Mouse (Mus musculus): ENCODE results near the gene Trip4. TPM values are rescaled to one million over a fixed set of nuclear protein-coding genes. Genes with fewer than 3 reads are reported as not detected.
A peak's percentile ranks its signal among the peaks of the same experiment; 100 is the strongest.

Gene Trip4
- total RNA-seq, 2 experiments from 2014 or later, result 6.0 to 8.0 TPM

- no peak for ATAC-seq (replicated peaks; ENCODE audit: low FRiP score, poor library complexity, severe bottlenecking)
Measured at GRCm38 (mm10) chr9:65839841-65840240, 68.8 kb downstream of the Trip4 start.

GRCm38 (mm10) chr9:65836916-65837315 is 71.7 kb downstream of the Trip4 start:
- no peak for ATAC-seq (replicated peaks; ENCODE audit: low FRiP score, poor library complexity, severe bottlenecking)

- no peak for ATAC-seq (replicated peaks; ENCODE audit: low FRiP score, poor library complexity, severe bottlenecking)
Measured at GRCm38 (mm10) chr9:65834628-65835354, 73.8 kb downstream of the Trip4 start.

- no peak for ATAC-seq (replicated peaks; ENCODE audit: low FRiP score, poor library complexity, severe bottlenecking)
Measured at GRCm38 (mm10) chr9:65833640-65834039, 75.0 kb downstream of the Trip4 start.

- no peak for ATAC-seq (replicated peaks; ENCODE audit: low FRiP score, poor library complexity, severe bottlenecking)
Measured at GRCm38 (mm10) chr9:65833230-65833629, 75.4 kb downstream of the Trip4 start.

GRCm38 (mm10) chr9:65832041-65832440 is 76.6 kb downstream of the Trip4 start:
- ATAC-seq (replicated peaks; ENCODE audit: low FRiP score, poor library complexity, severe bottlenecking), result no peak

GRCm38 (mm10) chr9:65831164-65831563 is 77.4 kb downstream of the Trip4 start:
- no peak for ATAC-seq (replicated peaks; ENCODE audit: low FRiP score, poor library complexity, severe bottlenecking)

- no peak for ATAC-seq (replicated peaks; ENCODE audit: low FRiP score, poor library complexity, severe bottlenecking)
Measured at GRCm38 (mm10) chr9:65830255-65830654, 78.3 kb downstream of the Trip4 start.

- no peak for ATAC-seq (replicated peaks; ENCODE audit: low FRiP score, poor library complexity, severe bottlenecking)
Measured at GRCm38 (mm10) chr9:65829410-65829809, 79.2 kb downstream of the Trip4 start.

GRCm38 (mm10) chr9:65828511-65828910 is 80.1 kb downstream of the Trip4 start:
- no peak for ATAC-seq (replicated peaks; ENCODE audit: low FRiP score, poor library complexity, severe bottlenecking)

- ATAC-seq (replicated peaks; ENCODE audit: low FRiP score, poor library complexity, severe bottlenecking), result no peak
Measured at GRCm38 (mm10) chr9:65828016-65828403, 80.6 kb downstream of the Trip4 start.

GRCm38 (mm10) chr9:65827344-65828015 is 81.1 kb downstream of the Trip4 start, which contains the start of gene Zfp609:
TSS of gene Zfp609 (minus strand) at chr9:65827564.
- ATAC-seq (replicated peaks; ENCODE audit: low FRiP score, poor library complexity, severe bottlenecking), result peak; percentile 69

GRCm38 (mm10) chr9:65826588-65827343 is 81.8 kb downstream of the Trip4 start:
- ATAC-seq (replicated peaks; ENCODE audit: low FRiP score, poor library complexity, severe bottlenecking), result peak; percentile 58

- ATAC-seq (replicated peaks; ENCODE audit: low FRiP score, poor library complexity, severe bottlenecking), result peak; percentile 7; the same call in 1 of the 2 replicates
Measured at GRCm38 (mm10) chr9:65826226-65826587, 82.4 kb downstream of the Trip4 start.

- no peak for ATAC-seq (replicated peaks; ENCODE audit: low FRiP score, poor library complexity, severe bottlenecking)
Measured at GRCm38 (mm10) chr9:65823716-65824462, 84.7 kb downstream of the Trip4 start.

GRCm38 (mm10) chr9:65822011-65822410 is 86.6 kb downstream of the Trip4 start:
- no peak for ATAC-seq (replicated peaks; ENCODE audit: low FRiP score, poor library complexity, severe bottlenecking)

GRCm38 (mm10) chr9:65820301-65820700 is 88.3 kb downstream of the Trip4 start:
- ATAC-seq (replicated peaks; ENCODE audit: low FRiP score, poor library complexity, severe bottlenecking), result no peak

GRCm38 (mm10) chr9:65818402-65818801 is 90.2 kb downstream of the Trip4 start:
- no peak for ATAC-seq (replicated peaks; ENCODE audit: low FRiP score, poor library complexity, severe bottlenecking)

- no peak for ATAC-seq (replicated peaks; ENCODE audit: low FRiP score, poor library complexity, severe bottlenecking)
Measured at GRCm38 (mm10) chr9:65812841-65813240, 95.8 kb downstream of the Trip4 start.

- ATAC-seq (replicated peaks; ENCODE audit: low FRiP score, poor library complexity, severe bottlenecking), result no peak
Measured at GRCm38 (mm10) chr9:65811784-65812183, 96.8 kb downstream of the Trip4 start.
